Mouse (Mus musculus) thymus, adult 2 months (tissue): ENCODE results near the gene Ripor3. TPM values are rescaled to one million over a fixed set of nuclear protein-coding genes. Genes with fewer than 3 reads are reported as not detected.
"Not testable (repeated sequence)": the region's sequence is repeated elsewhere in the genome, so short reads cannot be mapped to it uniquely, and the experiment has no call there.

ENCODE experiments used
- DNase-seq: peaks from one replicate; pipeline ENCODE4 v3.0.0; 2021
- H3K27ac ChIP-seq: fragments of 200-500 bp; 2 replicates; pipeline ENCODE4 v1.5.1; 2012; ENCODE audit warnings: low read length, control low read depth; ENCODE audit not compliant: control insufficient read depth, insufficient read depth
- H3K27me3 ChIP-seq: fragments of 200-500 bp; 2 replicates; pipeline ENCODE4 v1.6.1; 2012; ENCODE audit warnings: mild to moderate bottlenecking, low read length, moderate library complexity, mixed read lengths; ENCODE audit not compliant: control insufficient read depth, insufficient read depth
- H3K36me3 ChIP-seq: fragments of 200-500 bp; 2 replicates; pipeline ENCODE4 v1.6.1; 2012; ENCODE audit warnings: mild to moderate bottlenecking, low read length, moderate library complexity; ENCODE audit not compliant: control insufficient read depth, insufficient read depth
- H3K4me1 ChIP-seq: fragments of 200-500 bp; replicated peaks from 2 replicates; pipeline ENCODE4 v1.6.1; 2012; ENCODE audit warnings: low read length; ENCODE audit not compliant: control insufficient read depth, insufficient read depth
- H3K4me3 ChIP-seq: fragments of 200-500 bp; 2 replicates; pipeline ENCODE4 v1.5.1; 2012; ENCODE audit warnings: mild to moderate bottlenecking, low read length, control low read depth, moderate library complexity; ENCODE audit not compliant: control insufficient read depth, insufficient read depth
- CTCF ChIP-seq: fragments of 200-500 bp; IDR thresholded peaks from 2 replicates; pipeline ENCODE4 v1.5.1; 2012; ENCODE audit warnings: mild to moderate bottlenecking, control low read depth, low read length, moderate library complexity, borderline replicate concordance; ENCODE audit not compliant: control insufficient read depth, poor library complexity, insufficient read depth; ENCODE audit errors: extremely low read depth
- POLR2A ChIP-seq: fragments of 200-500 bp; IDR thresholded peaks from 2 replicates; pipeline ENCODE4 v1.6.1; 2012; ENCODE audit warnings: mild to moderate bottlenecking, low read length, control low read depth, moderate library complexity; ENCODE audit not compliant: control insufficient read depth, poor library complexity, insufficient read depth; ENCODE audit errors: extremely low read depth
- WGBS: fragments of 180-500 bp; shearing (Covaris S2); methylation state at CpG from one replicate; pipeline ENCODE4 v1.1.7; 2018; 5-methylcytosine and 5-hydroxymethylcytosine counted together
- polyA plus RNA-seq: library from polyadenylated mRNA; depleted of rRNA; stranded (reverse); fragments of >200 nt; gene quantifications from 2 replicates; pipeline ENCODE4 v1.2.3, GENCODE M21; 2012; rRNA removed

The Ripor3 gene
- 1.4 and 1.5 TPM in 2 replicates for polyA plus RNA-seq

DNA sequence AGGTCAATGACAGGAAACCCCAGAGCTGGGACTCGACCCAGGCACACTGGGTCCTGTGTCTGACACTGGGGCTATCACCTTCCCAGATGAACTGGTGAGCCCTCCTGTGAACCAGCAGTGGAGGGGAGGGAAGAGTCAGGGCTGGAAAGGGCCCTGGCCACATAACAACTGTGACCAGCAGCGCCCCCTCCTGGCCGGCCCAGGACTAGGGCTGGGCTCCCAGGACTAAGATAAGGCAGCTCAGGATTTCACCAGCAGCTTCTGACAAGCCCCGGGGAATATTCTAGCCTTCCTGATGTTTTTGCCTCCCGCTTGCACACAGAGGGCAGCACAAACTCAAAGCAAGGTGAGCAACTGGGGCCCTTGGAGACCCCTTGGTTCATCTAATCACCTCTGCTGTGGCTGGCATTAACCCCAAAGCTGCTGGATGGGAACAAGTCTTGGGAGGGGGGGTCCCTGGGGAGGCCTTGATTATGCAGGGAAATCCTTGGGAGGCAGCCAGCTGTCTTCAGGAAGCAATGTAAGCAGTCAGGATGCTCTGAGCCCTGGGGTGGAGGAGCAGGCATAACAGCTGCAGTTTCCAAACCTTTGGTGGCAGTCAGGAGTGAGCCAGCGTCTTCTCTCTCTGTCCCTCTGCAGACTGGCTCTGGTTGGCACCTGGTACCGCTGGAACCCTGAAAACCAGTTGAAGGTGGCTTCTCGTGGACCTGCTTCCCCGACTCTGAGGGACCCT is at the start of gene Ripor3:
TSS of gene Ripor3 (minus strand) at position 683 of the 733 bp plus-strand sequence.
- 40% methylated on average over 9 of the region's 9 CpGs for WGBS

DNA sequence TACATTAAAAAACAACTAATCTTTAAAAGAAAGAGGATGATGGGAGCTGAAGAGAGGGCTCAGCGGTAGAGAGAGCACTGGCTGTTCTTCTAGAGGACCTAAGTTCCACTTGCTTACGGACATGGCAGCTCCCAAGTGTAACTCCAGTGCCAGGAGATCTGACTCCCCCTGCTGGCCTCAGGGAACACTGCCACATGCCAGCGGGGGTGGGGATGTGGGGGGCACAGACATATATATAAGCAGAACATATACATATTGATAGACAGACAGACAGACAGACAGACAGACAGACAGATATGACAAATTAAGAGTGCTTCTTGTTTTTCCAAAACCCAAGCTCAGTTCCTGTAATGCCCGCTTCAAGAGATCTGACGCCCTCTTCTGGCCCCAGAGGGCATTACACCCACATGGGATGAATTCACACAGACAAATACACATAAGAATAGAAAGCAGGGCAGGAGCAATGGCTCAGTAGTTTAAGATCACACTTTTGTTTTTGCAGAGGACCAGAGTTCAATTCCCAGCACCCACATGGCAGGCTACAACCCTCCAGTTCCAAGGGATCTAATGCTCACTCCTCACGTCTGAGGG is 48.9 kb upstream of the Ripor3 start:
- Histone ChIP-seq H3K4me1 (no peaks in the 10 kb centered on the region), H3K27me3 (no peaks in the 10 kb centered on the region), H3K27ac (no peak overlapping the region), H3K36me3 (no peaks in the 10 kb centered on the region), H3K4me3 (no peak overlapping the region)
- WGBS = 93% methylated on average over 6 of the region's 6 CpGs
- DNase-seq = no peak
- no peak for TF ChIP-seq CTCF
- TF ChIP-seq POLR2A = no peak

More for the DNA sequence above, at the start of gene Ripor3:
- Histone ChIP-seq H3K4me1 (no peaks in the 10 kb centered on the region), H3K27me3 (no peaks in the 10 kb centered on the region), H3K4me3 (no peak within 1 kb of the TSS), H3K36me3 (no peaks in the 10 kb centered on the region), H3K27ac (no peak within 1 kb of the TSS)
- DNase-seq = peak; percentile 70
- no peak for TF ChIP-seq POLR2A
- peak; percentile 90 for TF ChIP-seq CTCF

DNA sequence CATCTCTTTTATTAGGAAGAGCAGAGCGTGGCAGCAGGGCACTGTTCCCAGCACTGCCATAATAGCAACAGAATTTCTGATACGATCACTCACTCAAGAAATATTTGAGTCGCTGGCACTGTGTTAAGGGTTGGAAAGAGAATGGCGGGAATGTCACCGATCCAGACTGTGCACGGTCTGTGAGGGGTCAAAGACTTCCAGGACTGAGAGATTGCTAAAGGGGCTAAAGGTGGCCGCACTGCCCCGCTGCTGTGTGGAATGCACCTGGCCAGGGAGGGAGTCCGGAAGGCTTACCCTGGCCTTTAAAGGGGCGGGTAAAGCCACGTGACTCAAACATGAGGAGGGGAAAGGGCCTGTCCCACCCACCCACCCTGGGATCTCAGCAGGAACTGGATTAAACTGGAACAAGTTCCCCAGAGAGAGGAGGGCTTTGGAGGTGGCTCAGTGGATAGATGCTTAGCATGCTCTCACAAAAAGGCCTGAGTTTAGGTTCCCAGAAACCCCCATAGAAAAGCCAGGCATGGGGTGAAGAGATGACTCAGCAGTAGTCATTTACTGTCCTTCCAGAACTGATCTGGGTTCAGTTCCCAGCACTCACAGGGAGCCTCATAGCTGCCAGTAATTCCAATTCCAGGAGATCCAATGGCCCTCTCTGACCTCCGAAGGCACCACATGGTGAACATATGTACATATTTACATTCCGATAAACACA is 48.2 kb upstream of the Ripor3 start:
- 76% methylated on average over 13 of the region's 13 CpGs for WGBS
- H3K27ac ChIP-seq = no peak overlapping the region
- no peaks in the 10 kb centered on the region for H3K36me3 ChIP-seq
- no peaks in the 10 kb centered on the region for H3K27me3 ChIP-seq
- DNase-seq = no peak
- no peaks in the 10 kb centered on the region for H3K4me1 ChIP-seq
- no peak overlapping the region for H3K4me3 ChIP-seq
- TF ChIP-seq CTCF = no peak
- TF ChIP-seq POLR2A = no peak

DNA sequence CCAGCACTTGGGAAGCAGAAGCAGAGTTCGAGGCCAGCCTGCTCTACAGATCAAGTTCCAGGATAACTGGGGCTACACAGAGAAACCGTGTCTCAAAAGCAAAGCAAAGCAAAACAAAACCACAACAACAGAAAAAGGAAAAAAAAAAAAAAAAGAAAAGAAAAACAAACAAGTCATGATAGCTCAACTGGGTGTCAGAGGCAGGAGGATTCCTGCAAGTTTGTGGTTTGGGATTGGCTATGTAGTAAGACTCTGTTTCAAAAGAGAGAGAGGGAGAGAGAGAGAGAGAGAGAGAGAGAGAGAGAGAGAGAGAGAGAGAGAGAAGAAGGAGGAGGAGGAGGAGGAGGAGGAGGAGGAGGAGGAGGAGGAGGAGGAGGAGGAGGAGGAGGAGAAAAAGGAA is 47.5 kb upstream of the Ripor3 start:
- not testable (repeated sequence) for H3K4me1 ChIP-seq, H3K36me3 ChIP-seq, H3K4me3 ChIP-seq, H3K27ac ChIP-seq, DNase-seq, H3K27me3 ChIP-seq
- 48% methylated on average over 2 of the region's 2 CpGs for WGBS

DNA sequence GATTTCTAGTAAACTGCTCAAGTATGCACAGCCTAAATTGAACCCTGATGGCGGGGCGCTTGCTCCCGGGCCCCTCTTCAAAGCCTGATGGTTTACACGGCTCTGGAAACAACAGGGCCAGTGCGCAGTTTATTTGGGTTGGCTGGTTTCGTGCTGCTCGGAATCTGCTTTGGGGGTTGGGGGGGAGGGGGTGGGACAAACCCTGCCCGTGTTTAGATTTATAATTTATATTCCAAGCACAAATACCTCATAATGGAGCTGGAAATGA is 46.2 kb upstream of the Ripor3 start:
- WGBS = 90% methylated on average over 8 of the region's 8 CpGs
- no peak for DNase-seq
- peaks cover 2% of the 10 kb centered on the region; the same call in 1 of the 2 replicates for H3K27me3 ChIP-seq
- no peaks in the 10 kb centered on the region for H3K4me1 ChIP-seq
- no peak overlapping the region for H3K4me3 ChIP-seq
- TF ChIP-seq CTCF = no peak
- no peak for TF ChIP-seq POLR2A
- H3K27ac ChIP-seq = no peak overlapping the region
- H3K36me3 ChIP-seq = no peaks in the 10 kb centered on the region

DNA sequence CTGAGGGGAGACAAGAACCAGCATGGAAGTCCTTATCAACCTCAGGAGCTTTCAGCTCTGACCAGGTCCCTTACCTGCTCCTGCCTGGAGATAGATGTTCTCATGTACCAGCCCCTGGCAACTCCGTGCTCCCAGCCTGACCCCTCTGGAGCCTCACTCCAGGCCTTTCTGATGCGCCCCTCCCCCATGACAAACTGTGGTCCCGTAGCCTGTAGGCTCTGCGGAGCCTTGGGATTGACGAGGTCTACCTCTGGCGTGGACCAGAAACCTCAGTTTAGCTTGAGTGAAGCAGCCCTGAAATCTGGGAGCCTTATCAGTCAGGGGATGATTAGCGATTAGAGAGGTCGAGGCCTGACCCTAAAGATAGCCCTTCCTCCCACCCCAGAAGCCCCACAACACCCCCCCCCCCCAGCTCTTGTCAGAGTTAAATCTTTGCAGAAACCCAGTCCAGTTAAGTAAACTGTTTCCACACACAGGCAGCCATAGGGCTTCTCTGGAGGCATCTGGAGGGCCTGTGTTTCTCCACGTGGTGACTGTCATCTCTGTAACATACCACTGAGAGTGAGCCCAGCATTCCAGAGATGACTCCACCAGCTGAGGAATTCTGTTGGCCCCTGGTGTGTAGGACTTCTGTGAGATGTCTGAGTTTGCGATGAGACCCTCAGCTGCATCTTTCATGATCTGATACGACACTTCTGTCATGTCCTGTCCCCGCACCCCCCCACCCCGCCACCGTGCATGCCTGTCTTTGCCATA is 45.7 kb upstream of the Ripor3 start:
- Histone ChIP-seq H3K4me3 (no peak overlapping the region), H3K27me3 (peaks cover 3% of the 10 kb centered on the region; the same call in 1 of the 2 replicates), H3K4me1 (no peaks in the 10 kb centered on the region), H3K36me3 (no peaks in the 10 kb centered on the region), H3K27ac (no peak overlapping the region)
- WGBS = 88% methylated on average over 14 of the region's 14 CpGs
- no peak for DNase-seq
- TF ChIP-seq POLR2A (no peak), CTCF (no peak)
